Mouse (Mus musculus) adrenal gland, postnatal 14 days (tissue): ENCODE measurements around the gene Pcif1. TPM values are rescaled to one million over a fixed set of nuclear protein-coding genes. Genes with fewer than 3 reads are reported as not detected.
"Not testable (repeated sequence)": the region's sequence is repeated elsewhere in the genome, so short reads cannot be mapped to it uniquely, and the experiment has no call there.

ENCODE experiments used
- DNase-seq: peaks from one replicate; pipeline ENCODE4 v3.0.0; 2021; ENCODE audit warnings: mixed read lengths
- total RNA-seq: library from RNA; stranded (reverse); gene quantifications from 2 replicates; pipeline ENCODE4 v1.2.3, GENCODE M21; 2021

Pcif1 gene
- total RNA-seq, 1 experiment from 2014 or later = 42.3 TPM

DNA sequence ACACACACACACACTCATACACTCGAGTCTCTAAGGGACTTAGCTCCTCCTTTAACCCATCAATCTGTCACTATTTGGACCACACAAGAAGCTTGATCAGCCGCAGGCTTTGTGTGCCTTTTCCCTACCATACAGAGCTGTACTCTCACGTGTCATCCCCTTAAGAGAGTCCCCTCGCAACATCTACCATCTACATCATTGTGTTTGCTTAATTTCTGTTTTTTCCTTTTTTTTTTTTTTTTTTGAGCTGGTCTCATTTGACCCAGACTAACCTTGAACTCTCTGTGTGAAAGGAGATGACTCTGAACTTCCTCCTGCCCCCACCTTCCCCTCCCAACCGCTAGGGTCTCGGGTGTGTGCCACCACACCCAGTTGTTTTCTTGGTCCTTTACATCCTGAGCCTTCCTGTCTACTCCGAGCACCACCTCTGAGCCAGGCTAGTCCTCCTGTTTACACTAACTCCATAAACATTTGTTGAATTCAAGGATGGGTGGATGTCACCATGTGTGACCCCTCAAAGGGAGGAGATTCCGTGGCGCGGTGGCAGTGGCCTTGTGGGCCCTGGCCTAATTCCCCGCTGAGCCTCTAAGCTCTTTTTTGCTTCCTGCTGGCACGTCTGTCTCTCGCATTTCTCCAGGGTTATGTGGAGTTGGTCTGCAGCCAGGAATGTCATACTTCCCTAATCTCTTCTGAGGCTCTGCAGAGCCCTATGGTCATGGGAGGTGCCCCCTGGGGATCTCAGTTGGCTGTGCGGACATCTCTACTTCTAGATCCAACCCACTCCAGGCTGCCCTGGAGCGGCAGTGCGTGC, 12.2 kb upstream of the Pcif1 start:
- DNase-seq = peak; percentile 89

DNA sequence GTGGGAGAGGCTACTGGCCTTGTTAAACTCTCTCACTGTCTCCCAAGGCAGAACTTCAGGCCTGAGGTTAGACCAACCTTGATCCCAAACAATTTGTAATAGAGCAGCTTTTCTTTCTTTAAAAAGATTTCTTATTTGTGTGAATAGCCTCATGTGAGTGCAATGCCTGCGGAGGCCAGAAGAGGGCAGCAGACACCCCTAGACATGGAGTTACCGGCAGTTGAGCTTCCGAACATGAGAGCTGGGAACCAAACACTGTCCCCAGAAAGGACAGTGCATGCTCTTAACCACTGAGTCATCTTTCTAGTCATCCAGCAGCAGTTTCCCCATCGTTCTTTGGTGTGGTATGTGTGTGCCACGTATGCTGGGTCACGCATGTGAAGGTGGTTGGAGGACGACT, 11.5 kb upstream of the Pcif1 start:
- no peak for DNase-seq

DNA sequence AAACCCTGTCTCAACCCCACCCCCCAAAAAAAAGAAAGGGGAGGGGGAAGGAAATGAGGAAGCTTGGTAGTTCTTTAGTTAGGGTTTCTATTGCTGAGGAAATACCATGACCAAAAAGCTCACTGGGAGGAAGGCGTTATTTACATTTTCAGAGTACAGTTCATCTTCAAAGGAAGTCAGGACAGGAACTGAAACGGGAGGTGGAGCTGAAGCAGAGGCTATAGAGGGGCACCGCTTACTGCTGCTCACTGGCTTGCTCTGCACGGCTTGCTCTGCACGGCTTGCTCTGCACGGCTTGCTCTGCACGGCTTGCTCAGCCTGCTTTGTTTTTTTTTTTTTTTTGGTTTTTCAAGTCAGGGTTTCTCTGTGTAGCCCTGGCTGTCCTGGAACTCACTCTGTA, 10.6 kb upstream of the Pcif1 start:
- DNase-seq = no peak

DNA sequence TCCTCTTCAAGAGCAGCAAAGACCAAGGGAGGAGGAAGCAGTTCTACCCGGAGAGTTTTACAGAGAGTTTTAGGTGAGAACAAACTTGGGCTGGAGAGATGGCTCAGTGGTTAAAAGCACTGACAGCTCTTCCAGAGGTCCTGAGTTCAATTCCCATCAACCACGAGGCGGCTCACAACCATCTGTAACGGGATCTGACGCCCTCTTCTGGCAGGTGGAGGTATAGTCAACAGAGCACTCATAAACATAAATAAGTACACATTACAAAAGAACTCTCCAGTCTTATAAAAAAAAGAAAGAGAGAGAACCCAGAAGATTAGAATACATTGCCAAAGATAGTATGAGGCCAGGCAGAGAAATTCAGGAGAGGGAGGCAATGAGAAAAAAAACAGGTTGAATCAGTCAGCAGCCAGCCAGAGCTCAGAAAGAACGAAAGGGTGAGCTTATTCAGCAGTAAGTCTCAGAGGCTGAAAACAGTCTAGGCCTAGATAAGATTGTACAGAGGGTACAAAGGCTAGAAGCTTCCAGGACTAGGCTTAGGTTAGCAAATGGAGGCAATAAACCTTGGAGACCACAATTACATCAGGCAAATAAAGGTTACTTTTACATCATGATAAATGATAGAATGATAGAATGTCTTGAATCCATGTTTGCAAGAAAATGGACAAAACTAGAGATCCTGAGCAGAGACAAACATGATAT, 7.4 kb upstream of the Pcif1 start:
- DNase-seq = no peak

DNA sequence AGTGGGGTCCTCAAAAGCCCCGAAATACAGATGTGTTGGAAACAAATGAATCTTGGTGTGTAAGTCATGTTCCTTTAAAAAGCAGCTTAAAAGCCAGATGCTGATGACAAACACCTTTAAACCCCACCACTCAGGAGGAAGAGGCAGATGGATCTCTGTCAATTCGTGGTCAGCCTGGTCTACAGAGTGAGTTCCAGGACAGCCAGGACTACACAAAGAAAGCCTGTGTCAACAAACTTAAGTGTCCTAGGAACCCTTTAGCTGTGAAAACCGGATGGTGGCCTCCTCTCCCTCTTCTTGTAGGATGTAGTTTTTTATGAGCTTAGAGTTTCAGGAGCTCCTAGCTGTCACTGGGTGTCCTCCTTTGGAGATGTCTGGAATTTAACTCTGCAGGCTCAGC, 5.5 kb upstream of the Pcif1 start:
- no peak for DNase-seq

DNA sequence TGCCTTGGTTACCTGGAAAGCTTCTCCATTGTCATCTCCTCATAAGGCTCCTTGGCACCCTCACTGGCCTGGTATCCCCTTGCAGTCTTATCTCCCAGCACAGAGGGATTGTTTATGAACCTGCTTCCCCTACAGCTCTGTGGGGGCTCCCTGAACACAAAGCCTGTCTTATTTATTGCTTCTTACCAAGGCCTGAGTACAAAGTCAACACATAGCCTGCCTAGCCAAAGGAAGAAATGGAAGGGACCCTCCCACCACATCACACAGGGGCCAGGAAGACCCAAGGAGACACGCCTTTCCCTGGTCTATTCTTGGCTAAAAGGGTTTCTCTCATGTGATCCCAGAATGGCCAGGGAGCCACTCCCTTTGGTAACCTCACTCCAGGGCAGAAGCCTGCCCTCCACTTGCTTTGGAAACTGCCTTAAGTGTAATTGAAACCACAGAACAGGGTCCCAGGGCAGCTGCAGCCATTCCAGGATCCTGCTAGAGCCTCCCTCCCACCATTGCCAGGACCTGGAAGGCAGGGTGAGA, 4.8 kb upstream of the Pcif1 start:
- no peak for DNase-seq

DNA sequence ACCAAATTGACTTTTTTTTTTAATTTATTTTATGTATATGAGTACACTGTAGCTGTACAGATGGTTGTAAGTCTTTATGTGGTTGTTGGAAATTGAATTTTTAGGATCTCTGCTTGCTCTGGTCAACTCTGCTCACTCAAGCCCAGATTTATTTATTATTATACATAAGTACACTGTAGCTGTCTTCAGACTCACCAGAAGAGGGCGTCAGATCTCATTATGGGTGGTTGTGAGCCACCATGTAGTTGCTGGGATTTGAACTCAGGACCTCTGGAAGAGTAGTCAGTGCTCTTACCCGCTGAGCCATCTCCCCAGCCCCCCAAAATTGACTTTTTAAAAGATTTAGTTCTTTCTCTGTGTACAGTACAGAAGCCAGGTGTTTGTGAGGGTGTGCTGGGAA, 3.5 kb upstream of the Pcif1 start:
- DNase-seq = not testable (repeated sequence)

DNA sequence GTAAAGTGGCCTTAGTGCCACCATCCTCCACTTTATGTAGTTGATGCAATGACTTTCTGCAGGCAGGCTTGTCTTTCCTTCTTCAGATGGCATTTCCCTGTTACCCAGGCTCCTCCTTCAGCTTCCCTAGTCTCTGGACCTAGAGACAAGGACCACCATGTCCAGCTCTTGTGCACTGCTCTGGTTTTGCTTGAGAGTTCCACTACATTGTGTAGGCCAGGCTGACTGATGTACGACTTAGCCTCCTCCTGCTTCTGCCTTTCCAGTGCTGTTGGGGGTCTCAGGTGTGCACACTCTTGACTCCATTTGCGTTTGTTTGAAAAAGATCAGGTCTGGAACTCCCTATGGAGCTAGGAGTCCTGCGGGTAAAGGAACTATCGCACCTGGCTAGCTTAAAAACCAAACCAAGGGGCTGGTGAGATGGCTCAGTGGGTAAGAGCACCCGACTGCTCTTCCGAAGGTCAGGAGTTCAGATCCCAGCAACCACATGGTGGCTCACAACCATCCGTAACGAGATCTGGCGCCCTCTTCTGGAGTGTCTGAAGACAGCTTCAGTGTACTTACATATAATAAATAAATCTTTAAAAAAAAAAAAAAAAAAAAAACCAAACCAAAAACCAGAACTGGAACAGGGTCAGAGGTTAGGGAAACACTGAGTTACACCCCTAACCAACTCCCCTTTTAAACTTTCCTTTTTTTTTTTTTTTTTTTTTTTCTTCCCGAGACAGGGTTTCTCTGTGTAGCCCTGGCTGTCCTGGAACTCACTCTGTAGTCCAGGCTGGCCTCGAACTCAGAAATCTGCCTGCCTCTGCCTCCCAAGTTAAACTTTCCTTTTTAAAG, 1.5 kb upstream of the Pcif1 start:
- not testable (repeated sequence) for DNase-seq

- DNase-seq = peak; percentile 72
These were observed 436 bp upstream of the Pcif1 start for GRCm38 (mm10) chr2:164878509-164879227.

DNA sequence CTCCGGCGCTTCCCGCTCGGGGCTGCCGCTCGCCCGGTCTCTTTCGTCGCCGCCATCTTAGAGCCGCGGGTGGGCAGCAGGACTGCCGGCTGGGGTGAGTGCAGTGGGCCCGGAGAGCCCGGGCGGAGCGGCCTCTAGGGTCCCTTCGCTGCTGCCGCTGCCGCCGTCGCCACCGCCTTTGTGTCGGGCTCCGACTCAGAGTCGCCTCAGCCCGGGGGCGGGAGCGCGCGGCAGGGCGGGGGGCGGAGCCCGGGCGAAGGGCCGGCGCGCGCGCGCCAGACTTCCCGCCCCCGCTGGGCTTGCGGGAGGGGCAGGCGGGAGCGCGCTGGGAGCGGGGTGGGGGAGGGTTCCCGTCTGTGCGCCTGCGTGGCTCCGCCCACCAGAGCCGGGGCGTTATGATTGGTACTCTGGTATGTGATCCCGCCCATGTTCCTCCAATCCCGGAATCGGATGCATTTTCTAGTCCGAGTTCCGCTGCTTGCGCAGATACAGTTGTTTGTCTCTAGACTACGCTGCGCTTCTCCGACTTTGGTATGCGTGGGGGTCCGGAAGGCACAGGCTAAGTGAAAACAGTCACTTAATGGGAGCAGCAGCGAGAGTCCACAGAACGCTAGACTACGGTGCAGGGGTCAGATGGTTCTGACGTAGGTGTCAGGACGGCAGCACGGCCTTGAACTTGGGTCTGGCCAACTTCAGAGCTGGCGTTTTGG, 619 bp downstream of the Pcif1 start:
- peak; percentile 97 for DNase-seq

- DNase-seq = no peak
These were observed 3.5 kb downstream of the Pcif1 start for GRCm38 (mm10) chr2:164882619-164883018.

DNA sequence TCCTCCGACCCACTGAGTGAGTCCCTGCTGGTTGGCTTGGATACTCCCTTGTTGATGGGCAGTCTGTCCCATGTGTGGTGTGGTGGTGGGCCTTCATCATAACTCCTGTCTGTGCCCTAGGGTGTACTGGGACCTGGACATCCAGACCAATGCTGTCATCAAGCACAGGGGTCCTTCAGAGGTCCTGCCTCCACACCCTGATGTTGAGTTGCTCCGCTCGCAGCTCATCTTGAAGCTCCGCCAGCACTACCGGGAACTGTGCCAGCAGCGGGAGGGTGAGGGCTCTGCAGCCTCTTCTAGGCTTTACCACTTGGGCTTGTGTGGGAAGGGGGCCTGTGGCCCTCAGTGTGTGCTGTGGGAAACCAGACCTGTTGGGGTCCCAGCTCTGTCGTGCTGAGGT, 6.7 kb downstream of the Pcif1 start:
- peak; percentile 85 for DNase-seq

- no peak for DNase-seq
These were observed 7.5 kb downstream of the Pcif1 start for GRCm38 (mm10) chr2:164886617-164887016.

- DNase-seq = no peak
These were observed 9.9 kb downstream of the Pcif1 start for GRCm38 (mm10) chr2:164888996-164889395.

DNA sequence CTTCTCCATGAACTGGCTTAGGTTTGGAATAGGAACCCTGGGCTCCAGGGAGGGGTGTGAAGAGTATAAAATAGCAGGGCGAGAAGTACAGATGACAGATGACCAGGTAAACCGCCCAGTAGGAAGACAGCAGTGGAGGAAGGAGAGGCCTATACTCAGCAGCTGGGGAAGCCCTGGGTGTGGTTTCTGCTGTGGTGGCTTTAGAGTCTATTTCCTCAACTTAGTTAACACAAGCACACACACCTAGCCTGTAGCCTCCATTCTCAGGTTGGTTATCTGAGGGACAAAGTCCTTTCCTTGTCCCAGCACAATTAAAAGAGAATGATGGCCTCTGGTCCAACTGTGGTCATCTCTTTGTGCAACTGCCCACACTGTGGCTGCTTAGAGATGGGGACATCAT, 10.9 kb downstream of the Pcif1 start:
- DNase-seq = no peak

DNA sequence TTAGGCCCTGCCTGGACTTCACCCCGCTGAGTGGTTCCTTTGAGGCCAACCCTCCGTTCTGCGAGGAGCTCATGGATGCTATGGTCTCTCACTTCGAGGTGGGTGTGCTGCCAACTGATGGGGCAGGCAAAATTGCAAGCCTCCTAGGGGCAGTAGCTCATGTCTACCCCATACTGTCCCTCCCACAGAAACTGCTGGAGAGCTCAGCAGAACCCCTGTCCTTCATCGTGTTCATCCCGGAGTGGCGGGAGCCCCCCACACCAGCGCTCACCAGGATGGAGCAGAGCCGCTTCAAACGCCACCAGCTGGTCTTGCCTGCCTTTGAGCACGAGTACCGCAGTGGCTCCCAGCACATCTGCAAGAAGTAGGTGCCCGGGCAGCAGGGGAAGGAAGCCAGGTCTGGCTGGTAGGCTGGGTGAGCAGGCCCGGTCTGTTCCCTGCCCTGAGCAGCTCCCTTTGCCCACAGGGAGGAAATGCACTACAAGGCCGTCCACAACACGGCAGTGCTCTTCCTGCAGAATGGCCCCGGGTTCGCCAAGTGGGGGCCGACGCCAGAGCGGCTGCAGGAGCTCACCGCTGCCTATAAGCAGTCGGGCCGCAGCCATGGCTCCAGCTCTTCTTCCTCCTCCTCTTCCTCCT, 11.4 kb downstream of the Pcif1 start:
- DNase-seq = no peak

DNA sequence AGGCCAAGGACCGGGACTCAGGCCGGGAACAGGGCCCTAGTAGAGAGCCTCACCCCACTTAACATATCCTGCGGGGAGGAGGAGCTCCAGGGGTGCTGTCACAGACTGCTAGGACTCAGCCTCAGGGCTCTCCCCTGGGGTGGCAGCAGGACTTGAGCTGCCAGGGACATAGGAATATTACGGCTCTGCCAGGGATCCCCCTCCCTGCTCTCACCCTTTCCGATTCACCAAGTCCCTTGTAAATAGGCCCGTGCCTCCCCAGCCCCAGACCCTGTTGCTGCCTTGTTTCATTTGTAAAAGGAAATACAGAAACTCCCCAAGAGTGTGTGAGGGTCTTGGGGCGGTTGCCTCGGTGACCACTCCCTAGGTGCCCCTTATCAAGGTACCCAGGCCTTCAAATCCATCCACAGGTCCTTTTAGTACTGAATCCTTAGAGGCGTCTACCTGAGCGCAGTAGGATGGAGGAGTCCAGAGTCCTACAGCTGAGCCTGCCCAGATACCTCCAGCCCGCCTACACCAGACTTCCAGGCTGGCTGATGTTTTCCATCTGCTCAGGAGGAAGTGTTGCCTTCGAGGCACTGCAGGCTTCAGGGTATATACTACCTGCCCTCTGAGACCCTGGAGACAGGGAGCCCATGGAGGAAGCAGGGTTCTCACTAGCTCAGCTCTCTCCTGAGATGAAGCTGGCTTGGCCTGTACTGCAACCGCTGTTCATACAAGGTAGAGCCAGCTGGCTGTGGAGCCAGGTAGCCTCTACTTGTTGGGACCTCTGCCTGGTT, 12.1 kb downstream of the Pcif1 start:
- no peak for DNase-seq

DNA sequence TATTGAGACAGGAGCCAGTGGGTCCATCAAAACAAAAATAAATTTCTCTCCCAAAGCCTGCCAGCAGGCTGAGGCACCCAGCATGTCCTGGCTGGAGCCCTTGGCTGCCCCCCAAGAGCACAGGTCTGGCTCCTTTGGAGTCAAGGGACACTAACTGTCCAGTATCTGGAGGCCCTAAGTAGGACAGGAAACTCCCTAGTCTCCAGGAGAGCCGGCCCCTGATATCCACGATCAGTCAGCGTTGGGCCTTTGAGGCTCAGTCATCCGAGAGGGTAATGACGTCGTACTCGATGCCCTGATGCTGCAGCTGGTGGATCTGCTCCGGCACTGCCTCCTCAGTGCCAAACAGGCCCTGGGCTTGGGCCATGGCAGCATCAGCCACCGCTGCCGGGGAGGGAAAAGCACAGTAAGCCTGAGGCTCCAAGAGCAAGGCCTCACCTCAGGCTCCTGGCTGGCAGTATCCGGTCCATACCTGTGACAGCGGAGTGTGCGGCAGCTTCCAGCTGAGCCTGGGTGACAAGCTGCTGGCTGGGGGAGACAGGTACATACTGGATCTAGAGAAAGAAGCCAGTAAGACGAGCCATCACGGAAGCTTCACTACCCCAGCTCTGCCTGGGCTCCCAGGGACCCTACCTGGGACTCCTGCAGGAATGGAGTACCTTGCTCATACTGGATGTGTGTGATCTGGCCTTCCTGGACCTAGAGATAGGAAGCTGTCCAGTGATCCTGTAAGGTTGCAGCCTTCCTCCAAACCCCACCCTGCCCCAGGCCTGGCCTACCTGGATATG, 13.0 kb downstream of the Pcif1 start:
- DNase-seq = no peak

DNA sequence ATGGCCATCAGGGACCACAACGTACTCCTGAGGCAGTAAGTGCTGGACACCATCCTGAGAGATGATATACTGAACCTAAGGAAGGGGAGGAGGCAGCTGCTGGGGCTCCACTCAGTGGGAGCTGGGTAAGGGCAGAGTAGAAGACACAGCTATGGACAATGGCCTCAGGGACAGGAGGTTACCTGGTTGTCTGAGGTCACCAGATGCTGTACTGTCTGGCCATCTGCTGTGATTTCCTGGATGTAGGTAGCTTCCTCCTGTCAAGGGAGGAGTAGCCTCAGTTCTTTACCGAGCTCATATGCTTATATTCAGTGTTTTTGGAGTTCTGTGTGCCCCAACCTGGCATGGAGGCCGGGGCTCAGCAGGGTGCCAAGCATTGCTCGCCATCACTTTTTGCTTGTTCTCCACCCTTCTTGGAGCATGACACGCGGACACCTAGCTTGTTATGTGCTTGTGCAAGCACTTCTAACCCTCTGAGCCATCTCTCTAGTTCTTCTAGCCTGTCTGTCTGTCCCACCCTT, 13.7 kb downstream of the Pcif1 start:
- no peak for DNase-seq
